Comparison of ENCODE assay signal across 19 mouse cellular contexts in genomic region chr16:21497627-21498026, GRCm38 (mm10).
DNase-seq lines count a peak whose midpoint lies in the region; ATAC-seq and TF ChIP-seq lines count a peak whose summit lies in the region.
"Had no signal": no experiment of that assay in that cellular context is flagged by ENCODE, and none has a peak within 500 bp of the region (broad histone marks: within the 10 kb centered on the region; RNA-seq: fewer than 3 reads in every experiment).

No protein-coding gene starts in this region.

- no peak for DNase-seq in heart, embryonic 10.5 days (ENCODE audit: low spot score)
- no peak for DNase-seq in heart, adult 11 months
- DNase-seq in kidney, postnatal 0 days (ENCODE audit: low spot score), result peak; percentile 39
- no peak for DNase-seq in kidney, adult 9 months
- DNase-seq in midbrain, embryonic 10.5 days (ENCODE audit: low spot score), result no peak
- peak; percentile 6 for DNase-seq in lung, postnatal 36 days
- no peak for DNase-seq in frontal cortex, postnatal 25 days (ENCODE audit: low spot score in 2 of 2)
- DNase-seq: adrenal gland, postnatal 25 days; cerebellum, adult 2 months; cerebellum, postnatal 36 days; kidney, adult 11 months; kidney, postnatal 10 days; thymus, postnatal 25 days had no signal

- WGBS in heart, embryonic 10.5 days, result 66% methylated on average over 3 of the region's 3 CpGs
- WGBS in kidney, postnatal 0 days, result 73% methylated on average over 3 of the region's 3 CpGs
- WGBS in midbrain, embryonic 10.5 days, result 72% methylated on average over 3 of the region's 3 CpGs
- WGBS in midbrain, embryonic 13.5 days, result 65% methylated on average over 3 of the region's 3 CpGs

- peaks cover 16% of the 10 kb centered on the region for H3K36me3 ChIP-seq in heart, embryonic 10.5 days
- H3K36me3 ChIP-seq in kidney, postnatal 0 days (ENCODE audit: insufficient read depth, low read length), result 0 out of 2 replicates have a peak, but pooled peaks cover 4% of the 10 kb centered on the region
- H3K36me3 ChIP-seq in midbrain, embryonic 10.5 days, result peaks cover 11% of the 10 kb centered on the region
- peaks cover 19% of the 10 kb centered on the region for H3K36me3 ChIP-seq in midbrain, embryonic 13.5 days

- H3K9me3 ChIP-seq in heart, embryonic 10.5 days, result no peaks in the 10 kb centered on the region
- no peaks in the 10 kb centered on the region for H3K9me3 ChIP-seq in kidney, postnatal 0 days (replicated peaks; ENCODE audit: low read length)
- H3K9me3 ChIP-seq in midbrain, embryonic 10.5 days (replicated peaks), result no peaks in the 10 kb centered on the region
- no peaks in the 10 kb centered on the region for H3K9me3 ChIP-seq in midbrain, embryonic 13.5 days
- H3K9me3 ChIP-seq: forebrain, embryonic 10.5 days; hindbrain, embryonic 15.5 days; liver, embryonic 12.5 days; neural tube, embryonic 13.5 days had no signal

- H3K4me3 ChIP-seq in heart, embryonic 10.5 days, result no peak overlapping the region
- H3K4me3 ChIP-seq in kidney, postnatal 0 days (replicated peaks; ENCODE audit: low read depth, low read length), result no peak overlapping the region
- no peak overlapping the region for H3K4me3 ChIP-seq in midbrain, embryonic 10.5 days
- H3K4me3 ChIP-seq in midbrain, embryonic 13.5 days (replicated peaks), result no peak overlapping the region
- H3K4me3 ChIP-seq: forebrain, embryonic 10.5 days; hindbrain, embryonic 15.5 days; liver, embryonic 12.5 days; neural tube, embryonic 13.5 days had no signal

- H3K4me2 ChIP-seq in kidney, postnatal 0 days (ENCODE audit: low read length), result no peak overlapping the region
- H3K4me2 ChIP-seq in midbrain, embryonic 13.5 days (replicated peaks), result no peak overlapping the region
- H3K4me2 ChIP-seq: hindbrain, embryonic 15.5 days; liver, embryonic 12.5 days; midbrain, embryonic 11.5 days; neural tube, embryonic 13.5 days had no signal

- peak overlapping the region; percentile 87; the same call in 1 of the 2 replicates for H3K27ac ChIP-seq in heart, embryonic 10.5 days
- H3K27ac ChIP-seq in kidney, postnatal 0 days, result no peak overlapping the region
- 0 out of 2 replicates have a peak overlapping the region, but pooled peaks have one; percentile 17 for H3K27ac ChIP-seq in midbrain, embryonic 10.5 days (replicated peaks)
- H3K27ac ChIP-seq in midbrain, embryonic 13.5 days, result no peak overlapping the region
- H3K27ac ChIP-seq: forebrain, embryonic 10.5 days; hindbrain, embryonic 15.5 days; liver, embryonic 12.5 days; neural tube, embryonic 13.5 days had no signal

- H3K9ac ChIP-seq in kidney, postnatal 0 days (ENCODE audit: low read depth, low read length), result no peak overlapping the region
- no peak overlapping the region for H3K9ac ChIP-seq in midbrain, embryonic 13.5 days (replicated peaks)
- H3K9ac ChIP-seq: hindbrain, embryonic 15.5 days; liver, embryonic 12.5 days; neural tube, embryonic 13.5 days had no signal

- ATAC-seq in kidney, postnatal 0 days (replicated peaks; ENCODE audit: low FRiP score, low read depth), result no peak
- ATAC-seq in midbrain, embryonic 13.5 days, result no peak
- ATAC-seq: liver, embryonic 12.5 days had no signal

- H3K4me1 ChIP-seq in heart, embryonic 10.5 days, result peaks cover 32% of the 10 kb centered on the region
- 0 out of 2 replicates have a peak, but pooled peaks cover 3% of the 10 kb centered on the region for H3K4me1 ChIP-seq in kidney, postnatal 0 days (replicated peaks; ENCODE audit: insufficient read depth, low read length)
- H3K4me1 ChIP-seq in midbrain, embryonic 10.5 days, result peaks cover 13% of the 10 kb centered on the region
- H3K4me1 ChIP-seq in midbrain, embryonic 13.5 days (replicated peaks), result peaks cover 6% of the 10 kb centered on the region
- H3K4me1 ChIP-seq: liver, embryonic 12.5 days had no signal

- H3K27me3 ChIP-seq in heart, embryonic 10.5 days (ENCODE audit: insufficient read depth, poor library complexity, severe bottlenecking), result no peaks in the 10 kb centered on the region
- H3K27me3 ChIP-seq in kidney, postnatal 0 days (ENCODE audit: insufficient read depth, low read length), result no peaks in the 10 kb centered on the region
- H3K27me3 ChIP-seq in midbrain, embryonic 10.5 days (ENCODE audit: low read depth, poor library complexity, severe bottlenecking), result no peaks in the 10 kb centered on the region
- no peaks in the 10 kb centered on the region for H3K27me3 ChIP-seq in midbrain, embryonic 13.5 days
- H3K27me3 ChIP-seq: hindbrain, embryonic 15.5 days; liver, embryonic 12.5 days; neural tube, embryonic 13.5 days had no signal

- peak; percentile 38; the same call in 1 of the 2 replicates for TF ChIP-seq CTCF in kidney, postnatal 0 days (IDR thresholded peaks at IDR 0.05; ENCODE audit: low read depth)

Comparison
In these comparisons a context has a peak if more than half of its experiments do, and no peak if none do; other contexts are left out.
1. DNase-seq: peak in kidney, postnatal 0 days (single experiment) and lung, postnatal 36 days (single experiment); none in heart, embryonic 10.5 days (single experiment), heart, adult 11 months (single experiment), kidney, adult 9 months (single experiment), midbrain, embryonic 10.5 days (single experiment) and frontal cortex, postnatal 25 days (0 of 2).
2. H3K27ac ChIP-seq: peak in heart, embryonic 10.5 days (single experiment) and midbrain, embryonic 10.5 days (single experiment); none in kidney, postnatal 0 days (single experiment) and midbrain, embryonic 13.5 days (single experiment).